Mouse (Mus musculus) megakaryocyte, embryonic 14.5 days (primary cell): Measurements from ENCODE around the gene Zbtb9.

Experiments
- FLI1 ChIP-seq: IDR thresholded peaks from 2 replicates; pipeline ENCODE4 v1.6.1; 2012; ENCODE audit warnings: low read length, inconsistent platforms, mixed read lengths
- GATA1 ChIP-seq: IDR thresholded peaks from 3 replicates; pipeline ENCODE4 v1.6.1; 2012; ENCODE audit warnings: mixed read lengths, low read length, inconsistent platforms, borderline replicate concordance

DNA sequence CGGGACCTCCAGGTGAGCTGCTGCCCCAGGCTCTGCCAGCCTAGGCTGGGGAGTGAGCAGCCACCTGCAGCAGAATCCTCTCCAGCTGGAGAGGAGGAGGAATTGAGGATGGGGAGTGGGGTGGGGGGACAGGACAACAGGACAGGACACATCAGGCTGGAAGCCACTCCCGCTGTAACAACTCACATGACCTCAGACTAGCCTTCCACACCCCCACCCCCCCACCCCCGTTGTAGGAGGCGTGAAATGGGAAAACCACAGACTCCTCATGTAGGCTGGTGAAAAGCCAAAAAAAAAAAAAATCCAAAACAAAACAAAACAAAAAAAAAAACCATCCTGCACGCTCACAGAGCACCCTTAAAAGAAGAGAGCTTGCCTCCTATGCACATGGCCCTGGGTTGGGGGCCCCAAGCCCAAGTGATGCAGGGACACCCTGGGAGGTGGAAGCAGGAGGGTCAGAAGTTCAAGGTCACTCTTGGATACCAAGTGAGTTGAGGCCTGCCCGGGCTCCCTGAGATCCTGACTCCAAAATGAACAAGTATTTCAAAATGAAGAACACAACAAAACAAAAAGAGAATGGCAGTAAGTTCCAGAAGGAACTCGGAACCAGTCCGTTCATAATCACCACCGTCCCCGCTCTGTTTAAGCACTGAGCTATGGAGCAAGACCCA is 66.6 kb downstream of the Zbtb9 start:
- TF ChIP-seq GATA1, result no peak
- TF ChIP-seq FLI1, result no peak
